Mouse (Mus musculus) natural killer cell, adult 2 months (primary cell): ENCODE measurements around the gene 4933424G06Rik.
A peak's percentile ranks its signal among the peaks of the same experiment; 100 is the strongest.

Experiments
- DNase-seq, 2 experiments: peaks; one replicate each; pipeline ENCODE4 v3.0.0; 2022; ENCODE audit warnings: low spot score in 2 of 2

Gene 4933424G06Rik

GRCm38 (mm10) chr1:36709055-36709853 is 695 bp upstream of the 4933424G06Rik start:
- DNase-seq, result peak; percentile 21 to 44

GRCm38 (mm10) chr1:36711104-36711503 is 1.2 kb downstream of the 4933424G06Rik start:
- no peak for DNase-seq

GRCm38 (mm10) chr1:36714311-36714710 is 4.4 kb downstream of the 4933424G06Rik start, which contains the start of gene Actr1b:
Actr1b (minus strand) TSS chr1:36714422.
- no peak for DNase-seq

- DNase-seq, result no peak
These were observed 8.8 kb downstream of the 4933424G06Rik start for GRCm38 (mm10) chr1:36718786-36719185.

- no peak for DNase-seq
These were observed 13.5 kb downstream of the 4933424G06Rik start for GRCm38 (mm10) chr1:36723146-36724056.

GRCm38 (mm10) chr1:36724057-36724431 is 14.1 kb downstream of the 4933424G06Rik start:
- no peak for DNase-seq

- DNase-seq, result peak; percentile 83 to 85
These were observed 27.4 kb downstream of the 4933424G06Rik start for GRCm38 (mm10) chr1:36737300-36737699.

GRCm38 (mm10) chr1:36739231-36739630 is 29.3 kb downstream of the 4933424G06Rik start:
- DNase-seq, result no peak

GRCm38 (mm10) chr1:36743046-36743445 is 33.1 kb downstream of the 4933424G06Rik start:
- no peak for DNase-seq

- DNase-seq, result peak; percentile 66 to 83
These were observed 34.5 kb downstream of the 4933424G06Rik start for GRCm38 (mm10) chr1:36744268-36744944.

- DNase-seq, result no peak
These were observed 35.7 kb downstream of the 4933424G06Rik start for GRCm38 (mm10) chr1:36745661-36746060.

- DNase-seq, result peak; percentile 37 to 56
These were observed 36.5 kb downstream of the 4933424G06Rik start for GRCm38 (mm10) chr1:36746452-36746851.

GRCm38 (mm10) chr1:36753932-36754675 is 44.2 kb downstream of the 4933424G06Rik start:
- no peak for DNase-seq

- DNase-seq, result no peak
These were observed 48.6 kb downstream of the 4933424G06Rik start for GRCm38 (mm10) chr1:36758553-36758952.

GRCm38 (mm10) chr1:36759076-36759475 is 49.1 kb downstream of the 4933424G06Rik start:
- DNase-seq, result no peak

- DNase-seq, result no peak
These were observed 50.5 kb downstream of the 4933424G06Rik start for GRCm38 (mm10) chr1:36760401-36760800.

GRCm38 (mm10) chr1:36761061-36761460 is 51.1 kb downstream of the 4933424G06Rik start:
- DNase-seq, result no peak

GRCm38 (mm10) chr1:36761568-36761967 is 51.6 kb downstream of the 4933424G06Rik start, which contains the start of gene Zap70:
Zap70 (plus strand) TSS chr1:36761798.
- DNase-seq, result peak; percentile 66 to 76

GRCm38 (mm10) chr1:36766431-36767205 is 56.7 kb downstream of the 4933424G06Rik start:
- peak; percentile 67 to 78 for DNase-seq

- DNase-seq, result peak in 1 of 2 experiments; percentile 12
These were observed 57.4 kb downstream of the 4933424G06Rik start for GRCm38 (mm10) chr1:36767321-36767720.
